Mouse (Mus musculus) lung, embryonic 16.5 days (tissue): Measurements from ENCODE around the gene Mmp11. TPM values are rescaled to one million over a fixed set of nuclear protein-coding genes. Genes with fewer than 3 reads are reported as not detected.

Experiments
- ATAC-seq: fragments of 200-750 bp; cut with Nextera tagmentation; 2 replicates; pipeline ENCODE4 v1.8.0; 2017; ENCODE audit warnings: low read depth, mild to moderate bottlenecking, moderate library complexity
- H3K27ac ChIP-seq: fragments of 300-500 bp; sonication (generic); 2 replicates; pipeline ENCODE4 v1.5.1; 2014; ENCODE audit warnings: mild to moderate bottlenecking, control low read depth, low read length
- H3K27me3 ChIP-seq: fragments of 300-500 bp; sonication (generic); 2 replicates; pipeline ENCODE4 v1.6.1; 2014; ENCODE audit warnings: low read depth, low read length, mixed read lengths; ENCODE audit not compliant: control insufficient read depth, insufficient read depth
- H3K36me3 ChIP-seq: fragments of 300-500 bp; sonication (generic); 2 replicates; pipeline ENCODE4 v1.6.1; 2014; ENCODE audit warnings: low read length; ENCODE audit not compliant: control insufficient read depth, insufficient read depth
- H3K4me1 ChIP-seq: fragments of 300-500 bp; sonication (generic); replicated peaks from 2 replicates; pipeline ENCODE4 v1.6.1; 2014; ENCODE audit warnings: low read length, mixed read lengths; ENCODE audit not compliant: control insufficient read depth, insufficient read depth
- H3K4me2 ChIP-seq: fragments of 300-500 bp; sonication (generic); 2 replicates; pipeline ENCODE4 v1.6.1; 2014; ENCODE audit warnings: low read depth, low read length, control low read depth
- H3K4me3 ChIP-seq: fragments of 300-500 bp; sonication (generic); 2 replicates; pipeline ENCODE4 v1.5.1; 2014; ENCODE audit warnings: mild to moderate bottlenecking, low read length, control low read depth
- H3K9ac ChIP-seq: fragments of 300-500 bp; sonication (generic); 2 replicates; pipeline ENCODE4 v1.6.1; 2014; ENCODE audit warnings: low read length, control low read depth
- H3K9me3 ChIP-seq: fragments of 300-500 bp; sonication (generic); 2 replicates; pipeline ENCODE4 v1.6.1; 2016; ENCODE audit warnings: low read length; ENCODE audit not compliant: control insufficient read depth
- WGBS: fragments of 180-500 bp; shearing (Covaris S2); extraction: QIAGEN DNeasy Blood & Tissue Kit; methylation state at CpG from one replicate; pipeline ENCODE4 v1.1.7; 2014; 5-methylcytosine and 5-hydroxymethylcytosine counted together
- polyA plus RNA-seq: library from polyadenylated mRNA; unstranded; fragments of >200 nt; fragmentation: Nextera tagmentation; extraction: Ambion mirVana; gene quantifications from 2 replicates; pipeline ENCODE4 v1.2.1, GENCODE M21; 2015

Gene Mmp11
- polyA plus RNA-seq, 1 experiment from 2014 or later = 77.1 TPM

GRCm38 (mm10) chr10:75910698-75911097 is 25.6 kb downstream of the Mmp11 start:
- H3K4me3 ChIP-seq = no peak overlapping the region
- H3K9me3 ChIP-seq = no peaks in the 10 kb centered on the region
- H3K36me3 ChIP-seq = peaks cover 43% of the 10 kb centered on the region
- H3K4me1 ChIP-seq = no peaks in the 10 kb centered on the region
- H3K27ac ChIP-seq = no peak overlapping the region
- no peak overlapping the region for H3K4me2 ChIP-seq
- H3K27me3 ChIP-seq = no peaks in the 10 kb centered on the region
- WGBS = 79% methylated on average over 2 of the region's 2 CpGs
- no peak overlapping the region for H3K9ac ChIP-seq
- ATAC-seq = no peak

- Histone ChIP-seq H3K4me1 (no peaks in the 10 kb centered on the region), H3K36me3 (peaks cover 72% of the 10 kb centered on the region)
- 85% methylated on average over 4 of the region's 4 CpGs for WGBS
These were observed 29.4 kb downstream of the Mmp11 start for GRCm38 (mm10) chr10:75906882-75907281.

DNA sequence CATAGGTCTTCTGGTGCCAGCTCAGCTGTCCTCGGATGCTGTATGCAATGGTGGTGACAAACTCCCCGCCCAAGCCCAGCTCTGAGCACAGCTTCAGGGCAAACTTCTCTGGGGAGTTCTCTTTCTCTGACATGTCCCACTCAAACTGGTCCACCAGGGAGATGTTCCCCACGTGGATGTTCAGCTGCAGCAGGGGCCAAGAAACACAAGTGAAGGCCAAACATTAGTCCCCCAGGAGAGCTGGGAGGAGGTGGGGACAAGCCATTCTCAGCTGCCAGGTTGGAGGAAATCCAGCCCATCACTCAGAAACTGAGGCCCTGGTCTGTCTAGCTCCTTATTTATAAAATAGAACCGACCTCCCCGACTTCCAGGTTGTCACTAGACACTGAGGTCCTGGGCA is 31.9 kb downstream of the Mmp11 start:
- Histone ChIP-seq H3K9me3 (no peaks in the 10 kb centered on the region), H3K27ac (no peak overlapping the region), H3K4me1 (no peaks in the 10 kb centered on the region), H3K4me3 (no peak overlapping the region), H3K9ac (no peak overlapping the region), H3K36me3 (peaks cover 61% of the 10 kb centered on the region), H3K4me2 (no peak overlapping the region), H3K27me3 (no peaks in the 10 kb centered on the region)
- no peak for ATAC-seq
- 84% methylated on average over 5 of the region's 5 CpGs for WGBS

More at GRCm38 (mm10) chr10:75906882-75907281, 29.4 kb downstream of the Mmp11 start:
- no peak overlapping the region for H3K4me2 ChIP-seq
- H3K27me3 ChIP-seq = no peaks in the 10 kb centered on the region
- H3K9ac ChIP-seq = no peak overlapping the region
- no peak for ATAC-seq
- no peak overlapping the region for H3K4me3 ChIP-seq
- H3K27ac ChIP-seq = no peak overlapping the region
- no peaks in the 10 kb centered on the region for H3K9me3 ChIP-seq

DNA sequence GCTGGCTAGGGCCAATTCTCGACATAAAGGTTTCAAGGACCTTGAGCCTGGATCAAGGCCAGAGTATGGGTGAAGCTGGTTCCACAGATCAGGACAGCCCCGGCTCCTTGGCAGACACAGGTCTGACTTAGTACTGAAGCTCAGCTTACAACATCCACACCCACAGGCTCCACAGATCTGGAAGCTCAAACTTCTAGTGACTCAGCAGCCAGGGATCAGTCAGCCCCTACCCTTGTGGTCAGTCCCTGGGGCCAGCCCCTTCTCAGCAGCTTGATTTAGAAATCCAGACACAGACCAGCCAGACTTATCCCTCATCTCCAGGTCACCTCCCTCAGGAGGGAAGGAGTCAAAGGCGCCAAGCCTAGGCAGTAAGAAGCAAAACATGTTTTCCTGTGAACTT is 37.5 kb downstream of the Mmp11 start:
- WGBS = 48% methylated on average over 3 of the region's 3 CpGs
- Histone ChIP-seq H3K27me3 (no peaks in the 10 kb centered on the region), H3K36me3 (peaks cover 50% of the 10 kb centered on the region), H3K4me1 (peaks cover 2% of the 10 kb centered on the region), H3K27ac (peak overlapping the region; percentile 44), H3K4me2 (no peak overlapping the region), H3K9me3 (no peaks in the 10 kb centered on the region), H3K9ac (no peak overlapping the region), H3K4me3 (no peak overlapping the region)
- peak; percentile 71 for ATAC-seq

DNA sequence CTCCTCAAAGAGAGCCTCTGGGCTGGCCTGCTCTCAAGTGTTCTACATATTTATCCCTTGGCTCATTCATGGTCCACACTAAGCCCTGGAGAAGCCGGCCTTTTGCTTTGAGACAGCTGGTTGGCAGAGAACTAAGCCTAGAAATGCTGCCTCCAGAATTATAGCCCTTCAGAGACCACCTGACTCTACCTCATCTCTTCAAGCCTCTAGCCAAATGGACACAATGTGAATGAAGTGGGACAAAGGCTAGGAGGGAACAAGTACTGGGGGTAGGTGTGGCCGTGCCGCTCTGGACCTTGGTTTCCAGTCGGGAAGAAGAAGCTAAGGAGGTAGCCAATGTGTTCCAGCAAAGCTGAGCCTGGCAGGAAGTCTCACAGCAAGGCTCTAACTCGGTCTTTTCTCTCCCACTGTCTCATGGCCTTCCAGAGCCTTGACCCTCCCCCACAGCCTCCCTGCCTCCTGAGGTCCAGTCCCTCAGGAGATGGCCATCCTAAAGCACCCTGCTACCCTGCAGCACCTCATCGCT is 38.2 kb downstream of the Mmp11 start:
- no peak overlapping the region for H3K9ac ChIP-seq
- no peak for ATAC-seq
- 69% methylated on average over 6 of the region's 6 CpGs for WGBS
- H3K4me3 ChIP-seq = no peak overlapping the region
- H3K36me3 ChIP-seq = peaks cover 43% of the 10 kb centered on the region
- H3K9me3 ChIP-seq = no peaks in the 10 kb centered on the region
- H3K4me1 ChIP-seq = peaks cover 8% of the 10 kb centered on the region
- H3K4me2 ChIP-seq = no peak overlapping the region
- H3K27ac ChIP-seq = no peak overlapping the region; the same call in 1 of the 2 replicates
- H3K27me3 ChIP-seq = no peaks in the 10 kb centered on the region

DNA sequence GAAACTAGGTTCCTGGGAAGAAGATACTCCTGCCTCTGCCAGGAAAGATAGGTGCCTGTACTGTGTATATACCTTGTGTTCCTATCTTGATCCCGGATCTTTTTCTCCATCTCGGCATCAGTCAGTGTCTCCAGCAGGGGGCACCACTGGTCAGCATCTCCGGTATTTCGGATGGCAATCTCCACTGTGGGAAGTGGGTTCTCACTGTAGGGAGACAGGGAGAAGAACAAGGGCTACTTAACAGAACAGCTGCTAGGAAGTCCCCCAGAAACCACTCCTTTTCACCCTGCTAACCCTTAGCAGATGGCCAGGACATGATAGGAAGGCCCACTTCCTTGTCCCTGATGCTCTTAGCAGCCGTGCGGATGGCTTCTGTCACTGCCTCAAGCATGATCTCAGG is 38.9 kb downstream of the Mmp11 start:
- Histone ChIP-seq H3K4me2 (no peak overlapping the region), H3K36me3 (peaks cover 35% of the 10 kb centered on the region), H3K9me3 (no peaks in the 10 kb centered on the region), H3K27ac (no peak overlapping the region), H3K27me3 (no peaks in the 10 kb centered on the region), H3K4me1 (peaks cover 8% of the 10 kb centered on the region), H3K9ac (no peak overlapping the region), H3K4me3 (no peak overlapping the region)
- no peak for ATAC-seq
- WGBS = 31% methylated on average over 6 of the region's 6 CpGs

GRCm38 (mm10) chr10:75896208-75896607 is 40.1 kb downstream of the Mmp11 start:
- Histone ChIP-seq H3K9ac (no peak overlapping the region), H3K27ac (no peak overlapping the region), H3K36me3 (peaks cover 27% of the 10 kb centered on the region), H3K4me1 (peaks cover 8% of the 10 kb centered on the region), H3K4me2 (no peak overlapping the region), H3K4me3 (no peak overlapping the region), H3K9me3 (no peaks in the 10 kb centered on the region), H3K27me3 (no peaks in the 10 kb centered on the region)
- ATAC-seq = no peak
- WGBS = 93% methylated on average over 1 of the region's 1 CpGs

- no peak for ATAC-seq
These were observed 40.6 kb downstream of the Mmp11 start for GRCm38 (mm10) chr10:75895730-75896129.

GRCm38 (mm10) chr10:75894601-75895000 is 41.7 kb downstream of the Mmp11 start:
- 60% methylated on average over 6 of the region's 6 CpGs for WGBS
- H3K9me3 ChIP-seq = no peaks in the 10 kb centered on the region
- peaks cover 20% of the 10 kb centered on the region for H3K36me3 ChIP-seq

More at GRCm38 (mm10) chr10:75895730-75896129, 40.6 kb downstream of the Mmp11 start:
- Histone ChIP-seq H3K36me3 (peaks cover 22% of the 10 kb centered on the region), H3K4me1 (peaks cover 8% of the 10 kb centered on the region), H3K9me3 (no peaks in the 10 kb centered on the region), H3K9ac (no peak overlapping the region), H3K27ac (no peak overlapping the region), H3K4me2 (no peak overlapping the region), H3K4me3 (no peak overlapping the region), H3K27me3 (no peaks in the 10 kb centered on the region)
- WGBS = 92% methylated on average over 5 of the region's 5 CpGs

More at GRCm38 (mm10) chr10:75894601-75895000, 41.7 kb downstream of the Mmp11 start:
- no peak for ATAC-seq
- no peak overlapping the region for H3K9ac ChIP-seq
- no peak overlapping the region for H3K4me2 ChIP-seq
- H3K4me3 ChIP-seq = no peak overlapping the region
- no peaks in the 10 kb centered on the region for H3K27me3 ChIP-seq
- H3K27ac ChIP-seq = no peak overlapping the region
- peaks cover 8% of the 10 kb centered on the region for H3K4me1 ChIP-seq
